Mouse (Mus musculus) neural tube, embryonic 10.5 days (tissue): ENCODE data around the gene 2310057J18Rik.
"Not testable (repeated sequence)": the region's sequence is repeated elsewhere in the genome, so short reads cannot be mapped to it uniquely, and the experiment has no call there.

Source experiments
- DNase-seq: peaks from one replicate; pipeline ENCODE4 v3.0.0-alpha.2; 2017; ENCODE audit warnings: low spot score; ENCODE audit errors: extremely low spot score

Gene 2310057J18Rik

DNA sequence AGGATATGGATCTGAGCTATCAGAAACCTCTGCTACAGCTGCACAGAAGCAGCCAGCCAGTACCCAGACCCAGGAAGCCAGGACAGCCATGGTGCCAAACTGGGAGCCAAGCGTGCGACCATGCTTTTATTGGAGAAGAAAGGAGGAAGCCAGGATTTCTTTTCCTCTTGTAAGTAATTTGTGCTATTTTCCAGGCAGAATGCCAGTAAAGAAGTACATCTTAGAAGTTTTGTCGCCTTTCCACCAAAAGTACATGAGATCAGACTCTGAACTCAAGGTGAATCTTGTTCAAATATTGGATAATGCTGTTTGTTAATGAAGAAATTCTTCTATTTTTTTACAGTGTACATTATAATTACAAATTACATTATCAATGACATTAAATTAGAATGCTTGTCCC is at the start of gene 2310057J18Rik:
Gene 2310057J18Rik, minus strand, starts transcription at position 101 of the 400 bp plus-strand sequence.
- DNase-seq, result no peak

DNA sequence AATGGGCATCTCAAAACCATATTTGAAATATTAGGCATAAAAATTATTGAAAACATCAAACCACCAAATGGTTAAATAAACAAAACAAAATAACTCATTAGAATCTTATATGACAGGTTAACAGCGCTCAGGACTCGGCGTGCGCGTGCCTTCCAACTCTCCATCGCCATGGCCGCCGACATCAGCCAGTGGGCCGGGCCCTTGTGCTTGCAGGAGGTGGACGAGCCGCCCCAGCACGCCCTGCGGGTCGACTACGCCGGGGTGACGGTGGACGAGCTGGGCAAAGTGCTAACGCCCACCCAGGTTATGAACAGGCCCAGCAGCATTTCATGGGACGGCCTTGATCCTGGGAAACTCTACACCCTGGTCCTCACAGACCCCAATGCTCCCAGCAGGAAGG is 43.9 kb upstream of the 2310057J18Rik start:
- not testable (repeated sequence) for DNase-seq

DNA sequence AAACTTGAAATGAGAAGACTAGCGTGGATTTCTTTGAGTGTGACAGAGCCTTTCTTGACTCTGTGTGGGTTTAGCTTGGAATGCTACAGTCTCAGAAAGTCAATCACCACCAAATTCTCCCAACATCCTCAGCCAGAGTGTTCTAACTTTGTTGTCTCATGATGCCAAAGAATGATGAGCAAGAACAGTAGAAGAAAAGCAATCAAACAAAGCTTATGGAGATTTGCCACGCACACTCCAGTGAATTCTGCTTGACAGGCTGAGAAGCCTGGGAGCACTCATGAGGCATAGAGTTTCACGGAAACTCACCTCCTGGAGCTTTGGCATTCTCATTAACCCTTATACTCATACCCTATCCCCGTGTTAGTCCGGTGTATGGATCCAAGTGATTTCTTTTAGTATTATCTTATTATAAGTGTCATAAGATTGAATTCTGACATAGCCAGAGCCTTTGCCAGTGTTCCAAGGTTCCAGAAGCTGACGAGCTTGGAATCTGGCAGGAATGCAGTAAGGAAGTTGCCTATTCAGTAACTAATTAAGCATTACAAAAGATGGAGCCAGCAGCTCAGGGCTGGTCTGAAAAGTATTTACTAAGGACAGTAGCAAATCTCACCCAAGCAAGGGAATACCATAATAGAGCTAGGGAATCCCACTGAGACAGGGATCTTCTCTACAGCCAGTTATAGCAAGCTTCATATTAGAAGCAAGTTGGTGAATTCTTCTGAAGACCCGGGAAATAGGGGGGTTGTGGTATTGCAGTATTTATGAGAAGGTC is 33.6 kb upstream of the 2310057J18Rik start:
- no peak for DNase-seq

DNA sequence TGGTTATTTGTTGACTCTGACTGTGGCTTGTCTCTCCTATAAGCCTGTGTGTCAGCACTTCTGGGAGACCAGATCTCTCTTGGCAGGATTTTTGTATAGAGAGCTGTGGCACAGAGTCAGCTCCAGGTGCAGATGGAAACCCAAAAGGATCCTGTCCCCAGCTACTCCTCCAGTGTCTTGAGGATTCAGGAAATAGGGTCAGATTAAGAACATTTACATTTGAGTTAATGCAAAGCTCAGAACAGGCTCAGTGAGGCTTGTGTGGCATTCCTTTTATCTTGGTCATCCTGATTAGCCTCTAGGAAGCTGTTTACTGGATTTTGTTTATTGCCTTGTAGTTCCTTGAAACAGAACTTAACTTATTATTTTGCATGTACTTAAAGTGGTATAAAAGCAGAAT is 11.7 kb upstream of the 2310057J18Rik start:
- DNase-seq, result no peak

DNA sequence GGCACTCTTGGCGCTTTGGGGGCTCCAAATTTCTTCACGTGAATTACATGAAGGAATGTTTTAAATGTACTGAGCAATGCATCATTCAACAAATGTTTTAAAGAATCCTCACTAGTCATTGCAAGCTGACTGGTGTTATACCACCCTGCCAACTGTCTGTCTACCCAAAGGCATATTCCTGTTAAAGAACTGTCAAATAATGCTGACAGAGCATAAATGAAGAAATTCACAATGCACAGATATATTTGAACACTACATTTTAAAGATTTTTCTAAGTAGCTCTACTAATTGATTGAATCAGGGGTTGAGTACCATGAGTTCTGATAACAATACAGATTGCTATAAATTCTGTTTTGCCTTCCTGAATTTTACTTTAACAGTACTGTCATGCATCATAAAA is 2.9 kb upstream of the 2310057J18Rik start:
- DNase-seq, result no peak

DNA sequence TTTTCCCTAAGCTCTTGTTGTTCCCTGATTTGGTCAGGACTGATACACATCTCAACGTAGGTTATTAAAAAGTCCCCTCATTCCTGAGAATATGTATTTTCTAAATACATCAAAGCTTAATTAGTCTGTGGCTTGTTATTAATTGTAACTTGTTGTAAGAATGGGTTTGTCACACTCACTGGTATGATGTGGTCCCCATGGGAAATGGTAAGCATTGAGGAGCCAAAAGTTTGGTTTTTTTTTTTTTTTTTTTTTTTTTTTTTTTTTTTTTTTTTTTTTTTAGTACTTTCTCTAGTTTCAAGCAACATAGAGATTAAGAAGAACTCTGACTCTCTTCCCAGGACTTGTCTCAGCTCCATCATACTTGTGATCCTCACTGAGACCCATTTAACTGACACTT is 17.9 kb downstream of the 2310057J18Rik start:
- DNase-seq, result no peak

DNA sequence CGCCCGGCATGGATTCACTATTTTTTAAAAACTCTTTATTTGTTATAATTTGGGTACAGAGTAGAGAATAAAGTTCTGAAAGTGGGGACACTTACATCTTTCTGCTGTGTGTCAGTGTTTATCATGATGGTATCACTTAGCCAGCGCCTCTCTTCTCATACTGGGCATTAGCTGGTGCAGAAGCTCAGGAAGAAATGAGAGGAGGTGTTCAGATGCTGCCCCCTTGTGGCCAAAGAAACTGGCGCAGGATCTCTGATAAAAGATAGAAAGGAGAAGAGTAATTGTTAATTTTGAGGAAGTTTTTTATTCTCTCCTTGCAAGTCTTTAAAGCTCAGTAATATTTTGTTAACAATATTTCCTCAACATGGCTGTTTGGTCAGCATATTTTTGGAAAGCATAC is 31.0 kb downstream of the 2310057J18Rik start:
- peak; percentile 57 for DNase-seq

DNA sequence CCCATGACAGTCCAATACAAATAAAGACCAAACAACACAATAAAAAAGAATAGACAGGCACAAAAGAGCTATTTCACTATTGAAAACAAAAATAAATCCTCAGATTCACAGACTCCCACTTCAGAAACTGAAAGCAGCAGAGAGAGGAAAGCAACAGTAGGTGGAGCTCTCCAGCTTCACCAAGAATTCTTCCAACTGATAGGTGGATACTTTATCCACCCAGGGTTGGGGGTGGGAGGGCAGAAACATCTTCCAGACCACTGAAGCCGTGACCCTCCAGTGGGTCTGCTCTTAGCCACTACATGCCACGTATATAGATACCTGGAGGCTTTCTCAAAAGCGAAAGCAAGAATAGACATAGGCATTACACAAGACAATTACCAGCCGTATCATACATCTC is 31.6 kb downstream of the 2310057J18Rik start:
- no peak for DNase-seq
